Mouse (Mus musculus) B cell, adult 2 months (primary cell): ENCODE results near the gene Foxk1.

Experiments used
- DNase-seq, 2 experiments: peaks; one replicate each; pipeline ENCODE4 v3.0.0; 2022

Gene Foxk1

GRCm38 (mm10) chr5:142448623-142449022, 47.3 kb downstream of the Foxk1 start:
- no peak for DNase-seq

- no peak for DNase-seq
Measured at GRCm38 (mm10) chr5:142450846-142451245, 49.5 kb downstream of the Foxk1 start.

- no peak for DNase-seq
Measured at GRCm38 (mm10) chr5:142451759-142452158, 50.5 kb downstream of the Foxk1 start.

GRCm38 (mm10) chr5:142453742-142454141, 52.4 kb downstream of the Foxk1 start:
- DNase-seq, result no peak

- no peak for DNase-seq
Measured at GRCm38 (mm10) chr5:142456318-142456717, 55.0 kb downstream of the Foxk1 start.

GRCm38 (mm10) chr5:142457345-142457744, 56.0 kb downstream of the Foxk1 start:
- no peak for DNase-seq

GRCm38 (mm10) chr5:142458791-142459557, 57.7 kb downstream of the Foxk1 start:
- no peak for DNase-seq

- no peak for DNase-seq
Measured at GRCm38 (mm10) chr5:142459834-142460233, 58.5 kb downstream of the Foxk1 start.

- no peak for DNase-seq
Measured at GRCm38 (mm10) chr5:142461942-142462640, 60.8 kb downstream of the Foxk1 start.

- DNase-seq, result no peak
Measured at GRCm38 (mm10) chr5:142462641-142462948, 61.3 kb downstream of the Foxk1 start.

GRCm38 (mm10) chr5:142463011-142463410, 61.7 kb downstream of the Foxk1 start:
- DNase-seq, result no peak

GRCm38 (mm10) chr5:142463461-142464454, 62.5 kb downstream of the Foxk1 start, which contains the start of gene Ap5z1:
Gene Ap5z1, plus strand, starts transcription at chr5:142463944.
- DNase-seq, result peak; percentile 92 to 94

- no peak for DNase-seq
Measured at GRCm38 (mm10) chr5:142468375-142468774, 67.1 kb downstream of the Foxk1 start.

- DNase-seq, result no peak
Measured at GRCm38 (mm10) chr5:142469796-142470195, 68.5 kb downstream of the Foxk1 start.

- no peak for DNase-seq
Measured at GRCm38 (mm10) chr5:142473696-142474095, 72.4 kb downstream of the Foxk1 start.

- no peak for DNase-seq
Measured at GRCm38 (mm10) chr5:142475669-142476068, 74.4 kb downstream of the Foxk1 start.

GRCm38 (mm10) chr5:142477346-142477745, 76.0 kb downstream of the Foxk1 start:
- DNase-seq, result no peak

GRCm38 (mm10) chr5:142477866-142478615, 76.7 kb downstream of the Foxk1 start:
- no peak for DNase-seq

- peak; percentile 83 to 85 for DNase-seq
Measured at GRCm38 (mm10) chr5:142478829-142479435, 77.6 kb downstream of the Foxk1 start.

GRCm38 (mm10) chr5:142482512-142482911, 81.2 kb downstream of the Foxk1 start:
- DNase-seq, result peak; percentile 65 to 68

- no peak for DNase-seq
Measured at GRCm38 (mm10) chr5:142483581-142483980, 82.3 kb downstream of the Foxk1 start.

- no peak for DNase-seq
Measured at GRCm38 (mm10) chr5:142486654-142487053, 85.4 kb downstream of the Foxk1 start.
